Mouse (Mus musculus) megakaryocyte, embryonic 14.5 days (primary cell): ENCODE data around the gene Rab11fip5. TPM values are rescaled to one million over a fixed set of nuclear protein-coding genes. Genes with fewer than 3 reads are reported as not detected.

Source experiments
- H3K27me3 ChIP-seq: replicated peaks from 2 replicates; pipeline ENCODE3; 2012; ENCODE audit warnings: inconsistent platforms
- H3K36me3 ChIP-seq: replicated peaks from 2 replicates; pipeline ENCODE3; 2012; ENCODE audit warnings: low read length, inconsistent platforms, mixed read lengths
- H3K4me1 ChIP-seq: 2 replicates; pipeline ENCODE4 v1.6.1; 2012; ENCODE audit warnings: inconsistent platforms
- H3K4me3 ChIP-seq: replicated peaks from 2 replicates; pipeline ENCODE3; 2012; ENCODE audit warnings: moderate library complexity, mild to moderate bottlenecking, inconsistent platforms
- H3K9me3 ChIP-seq: 2 replicates; pipeline ENCODE4 v1.6.1; 2012; ENCODE audit warnings: inconsistent platforms
- FLI1 ChIP-seq: IDR thresholded peaks from 2 replicates; pipeline ENCODE4 v1.6.1; 2012; ENCODE audit warnings: low read length, inconsistent platforms, mixed read lengths
- GATA1 ChIP-seq: IDR thresholded peaks from 3 replicates; pipeline ENCODE4 v1.6.1; 2012; ENCODE audit warnings: mixed read lengths, low read length, inconsistent platforms, borderline replicate concordance
- polyA plus RNA-seq: library from polyadenylated mRNA; stranded (reverse); fragments of >175 nt; gene quantifications from 2 replicates; pipeline ENCODE4 v1.2.3, GENCODE M21; 2012; ENCODE audit warnings: low replicate concordance; ENCODE audit not compliant: insufficient read depth

Rab11fip5 gene
- polyA plus RNA-seq, 1 experiment, result 4.4 TPM

DNA sequence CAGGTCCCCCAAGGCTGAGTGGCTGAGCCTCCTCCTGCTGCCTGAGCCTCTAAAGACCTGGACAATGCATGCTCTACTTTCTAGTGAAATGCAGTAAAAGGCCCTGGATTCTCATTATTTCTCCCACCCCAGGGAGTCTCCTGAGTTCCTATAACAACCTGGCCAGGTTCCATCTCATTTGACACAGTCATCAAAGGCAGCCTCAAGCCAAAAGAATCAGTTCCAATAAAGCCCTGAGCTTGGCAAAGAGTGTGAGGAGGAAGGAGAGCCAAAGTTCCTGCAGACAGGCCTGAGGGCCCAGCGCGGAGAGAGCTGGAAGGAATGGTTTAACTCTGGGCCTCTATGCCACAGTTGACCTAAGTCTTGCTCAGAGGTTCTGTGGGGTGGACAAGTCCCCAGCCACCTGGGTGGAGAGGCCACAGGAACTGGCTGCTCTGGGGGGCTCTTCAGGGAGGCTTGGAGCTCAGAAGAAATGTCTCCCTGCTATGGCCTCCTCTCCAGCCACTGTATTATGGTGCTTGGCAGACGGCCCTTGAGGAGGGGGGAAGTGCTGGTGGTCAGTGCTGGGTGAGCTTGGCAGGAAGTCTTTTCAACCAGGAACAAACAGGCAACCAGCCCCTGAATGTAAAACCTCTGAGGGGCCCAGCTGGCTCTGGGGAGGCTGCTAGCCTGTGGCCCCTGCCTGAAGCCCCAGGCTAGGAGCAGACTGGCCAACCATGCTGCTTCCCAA lies 71.9 kb downstream of the Rab11fip5 start:
- no peaks in the 10 kb centered on the region for H3K27me3 ChIP-seq
- TF ChIP-seq GATA1, result no peak
- no peak for TF ChIP-seq FLI1
- peaks cover 29% of the 10 kb centered on the region for H3K4me1 ChIP-seq
- peaks cover 5% of the 10 kb centered on the region; the same call in 1 of the 2 replicates for H3K9me3 ChIP-seq
- no peaks in the 10 kb centered on the region for H3K36me3 ChIP-seq
- H3K4me3 ChIP-seq, result no peak overlapping the region

- Histone ChIP-seq H3K27me3 (peaks cover 2% of the 10 kb centered on the region), H3K9me3 (peaks cover 10% of the 10 kb centered on the region; the same call in 1 of the 2 replicates), H3K4me3 (no peak overlapping the region), H3K4me1 (peaks cover 26% of the 10 kb centered on the region), H3K36me3 (no peaks in the 10 kb centered on the region)
- TF ChIP-seq GATA1, result no peak
- no peak for TF ChIP-seq FLI1
Measured at GRCm38 (mm10) chr6:85295384-85296167, 78.9 kb downstream of the Rab11fip5 start.

DNA sequence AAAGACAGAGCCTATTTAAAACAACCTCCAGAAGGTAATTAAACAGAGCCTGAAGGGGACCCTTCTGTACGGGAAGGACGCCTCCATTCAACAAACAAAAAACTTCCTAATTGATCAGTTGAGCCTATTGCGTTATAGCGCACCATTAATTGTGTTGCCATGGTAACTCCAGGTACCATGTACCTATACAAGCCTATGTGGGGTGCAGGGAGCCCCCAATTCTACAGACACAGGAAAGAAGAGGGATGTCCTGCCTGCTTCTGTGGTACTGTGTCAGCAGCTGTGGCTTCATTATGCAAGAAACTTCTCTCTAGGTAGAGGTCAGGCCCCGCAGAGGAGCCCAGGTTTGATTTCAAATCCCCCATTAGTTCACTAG lies 80.4 kb downstream of the Rab11fip5 start:
- H3K9me3 ChIP-seq, result peaks cover 9% of the 10 kb centered on the region; the same call in 1 of the 2 replicates
- peaks cover 2% of the 10 kb centered on the region for H3K27me3 ChIP-seq
- H3K36me3 ChIP-seq, result no peaks in the 10 kb centered on the region
- H3K4me3 ChIP-seq, result no peak overlapping the region
- TF ChIP-seq FLI1 (no peak), GATA1 (no peak)
- peaks cover 26% of the 10 kb centered on the region for H3K4me1 ChIP-seq

DNA sequence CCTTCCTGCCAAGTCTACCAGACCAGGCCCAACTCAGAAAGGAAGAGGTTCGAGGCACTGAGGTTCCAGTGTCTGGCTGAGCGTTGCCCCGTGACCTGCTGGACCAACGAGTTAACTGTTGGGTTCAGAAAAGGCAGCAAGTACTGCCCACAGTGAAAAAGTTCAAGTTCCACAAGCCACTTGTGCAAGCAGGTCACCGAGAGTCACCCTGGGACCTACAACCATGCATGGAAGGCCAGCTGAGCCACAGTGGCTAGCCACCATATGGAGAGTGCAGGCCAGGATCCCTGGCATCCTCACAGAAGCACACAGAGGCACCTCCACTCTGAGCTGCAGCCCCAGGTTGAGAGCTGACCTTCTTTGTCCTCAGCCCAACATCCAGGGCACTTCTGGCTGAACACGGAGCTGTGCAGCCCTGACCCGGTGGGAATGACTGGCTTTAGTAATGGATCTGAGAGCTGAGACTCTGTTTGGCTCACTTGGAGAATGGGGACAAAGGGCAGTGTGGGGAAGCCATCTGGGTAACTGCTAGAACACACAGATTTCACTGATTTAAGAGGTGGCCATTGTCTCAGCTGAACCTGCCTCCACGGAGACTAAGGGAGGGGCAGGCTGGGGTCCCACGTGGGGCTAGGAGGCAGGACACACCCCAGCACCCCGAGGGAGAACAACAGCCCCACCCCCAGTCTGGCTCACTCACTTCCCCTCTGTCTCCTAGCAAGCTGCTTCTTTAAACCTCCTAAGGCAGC lies 81.0 kb downstream of the Rab11fip5 start:
- peaks cover 32% of the 10 kb centered on the region for H3K4me1 ChIP-seq
- no peaks in the 10 kb centered on the region for H3K36me3 ChIP-seq
- peaks cover 5% of the 10 kb centered on the region; the same call in 1 of the 2 replicates for H3K9me3 ChIP-seq
- TF ChIP-seq GATA1, result no peak
- no peak for TF ChIP-seq FLI1
- no peak overlapping the region for H3K4me3 ChIP-seq
- peaks cover 2% of the 10 kb centered on the region for H3K27me3 ChIP-seq

DNA sequence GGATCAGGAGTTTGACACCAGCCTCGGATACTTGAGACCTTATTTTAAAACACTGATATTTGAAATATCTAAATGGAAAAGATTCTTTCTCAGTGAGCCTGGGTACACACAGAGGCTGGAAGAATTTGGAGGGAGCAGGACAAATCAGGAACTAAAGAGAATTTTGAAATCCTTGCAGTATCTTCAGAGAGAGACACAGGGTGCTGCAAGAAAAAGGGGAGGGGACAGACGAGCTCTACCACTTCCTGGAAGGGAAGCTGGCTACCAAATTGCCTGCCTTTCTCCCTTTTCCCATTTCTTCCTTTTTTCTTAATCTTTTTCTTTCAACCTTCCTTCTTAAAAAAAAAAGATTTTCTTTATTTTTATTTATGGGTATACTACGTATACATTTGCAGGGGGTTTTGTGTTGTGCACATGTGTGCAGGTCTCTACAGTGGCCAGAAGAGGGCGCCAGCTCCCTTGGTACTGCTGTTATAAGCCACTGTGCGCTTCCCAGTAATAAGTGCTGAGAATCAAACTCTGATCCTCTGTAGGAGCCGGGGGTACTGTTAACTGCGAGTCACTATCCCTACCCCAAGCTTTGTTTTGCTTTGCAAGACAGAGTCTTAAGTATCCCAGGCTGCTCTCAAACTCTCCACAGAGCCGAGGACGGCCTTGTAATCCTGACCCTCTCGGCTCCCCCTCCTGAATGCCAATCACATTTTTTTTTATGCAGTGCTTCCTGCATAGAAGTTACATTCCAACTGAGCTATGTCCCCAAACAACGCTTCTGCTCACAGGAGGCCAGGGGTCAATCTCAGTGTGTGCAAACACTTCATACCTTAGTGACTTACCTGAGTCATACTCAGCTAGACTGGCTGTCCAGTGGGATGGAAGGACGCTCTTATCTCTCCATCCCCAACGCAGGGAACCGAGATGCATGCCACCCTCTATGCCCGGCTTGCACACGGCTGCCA lies 83.3 kb downstream of the Rab11fip5 start:
- Histone ChIP-seq H3K36me3 (no peaks in the 10 kb centered on the region), H3K4me1 (peaks cover 44% of the 10 kb centered on the region), H3K9me3 (peaks cover 5% of the 10 kb centered on the region; the same call in 1 of the 2 replicates), H3K4me3 (no peak overlapping the region), H3K27me3 (peaks cover 4% of the 10 kb centered on the region)
- no peak for TF ChIP-seq GATA1
- TF ChIP-seq FLI1, result no peak

DNA sequence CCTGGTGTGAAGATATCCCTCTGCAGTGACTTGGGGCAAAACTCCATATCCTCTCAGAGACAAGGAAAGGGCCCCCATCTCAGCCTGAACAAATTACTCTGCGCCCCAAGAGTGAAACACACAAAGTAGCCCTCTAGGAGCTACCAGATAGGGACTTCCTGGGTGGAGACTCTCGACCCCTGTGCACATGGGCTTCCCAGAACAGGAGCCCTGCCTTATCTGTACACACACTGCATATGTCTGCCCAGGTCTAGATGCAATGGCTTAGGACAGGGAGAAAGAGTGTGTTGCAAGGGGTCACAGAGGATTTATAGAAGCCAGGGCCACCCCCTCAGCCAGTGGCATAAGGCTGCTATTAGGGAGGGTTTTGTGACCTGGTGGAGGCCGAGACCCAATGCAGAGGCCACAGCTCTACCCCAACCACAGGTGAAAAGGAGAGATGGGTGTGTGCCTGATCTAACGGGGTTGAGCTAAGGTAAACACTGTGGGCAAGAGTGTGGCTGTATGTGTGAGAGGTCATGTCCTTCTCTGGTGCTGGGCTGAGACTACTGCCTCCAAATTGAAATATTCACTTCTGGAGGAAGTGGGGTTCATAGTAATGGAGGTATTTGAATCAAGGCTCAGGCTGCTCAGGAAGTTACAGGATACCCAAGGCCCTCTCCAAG lies 86.1 kb downstream of the Rab11fip5 start:
- Histone ChIP-seq H3K9me3 (peaks cover 5% of the 10 kb centered on the region; the same call in 1 of the 2 replicates), H3K36me3 (no peaks in the 10 kb centered on the region), H3K4me1 (peaks cover 26% of the 10 kb centered on the region), H3K27me3 (peaks cover 2% of the 10 kb centered on the region), H3K4me3 (no peak overlapping the region)
- no peak for TF ChIP-seq GATA1
- TF ChIP-seq FLI1, result no peak

GRCm38 (mm10) chr6:85286283-85287047 lies 88.0 kb downstream of the Rab11fip5 start:
- H3K4me1 ChIP-seq, result peaks cover 27% of the 10 kb centered on the region
- peaks cover 3% of the 10 kb centered on the region; the same call in 1 of the 2 replicates for H3K9me3 ChIP-seq
- no peak overlapping the region for H3K4me3 ChIP-seq
- H3K36me3 ChIP-seq, result no peaks in the 10 kb centered on the region
- peaks cover 4% of the 10 kb centered on the region for H3K27me3 ChIP-seq
- no peak for TF ChIP-seq FLI1
- no peak for TF ChIP-seq GATA1

Other genes starting within 250 kb of the Rab11fip5 start
- gene Spr, start 236.9 kb downstream of the Rab11fip5 start, polyA plus RNA-seq, result 23.7 and 32.1 TPM in 2 replicates
- not detected in 2 replicates for gene Emx1, start 187.2 kb downstream of the Rab11fip5 start, polyA plus RNA-seq
- gene Sfxn5, start 41.2 kb downstream of the Rab11fip5 start, polyA plus RNA-seq, result 0.72 TPM in 1 of 2 replicates, not detected in the other
- gene Noto, start 49.3 kb upstream of the Rab11fip5 start, polyA plus RNA-seq, result not detected in 2 replicates
- 6.2 and 7.5 TPM in 2 replicates for gene Smyd5, start 57.4 kb upstream of the Rab11fip5 start, polyA plus RNA-seq
- 5.2 and 36.0 TPM in 2 replicates for gene Cct7, start 76.9 kb upstream of the Rab11fip5 start, polyA plus RNA-seq
- 18.8 TPM in 1 of 2 replicates, not detected in the other for gene Pradc1, start 77.3 kb upstream of the Rab11fip5 start, polyA plus RNA-seq
- gene Fbxo41, start 128.4 kb upstream of the Rab11fip5 start, polyA plus RNA-seq, result not detected in 2 replicates
- 0.12 TPM in 1 of 2 replicates, not detected in the other for gene Egr4, start 139.0 kb upstream of the Rab11fip5 start, polyA plus RNA-seq
- gene Alms1, start 212.9 kb upstream of the Rab11fip5 start, polyA plus RNA-seq, result 0.08 TPM in 1 of 2 replicates, not detected in the other